Mouse (Mus musculus) megakaryocyte, embryonic 14.5 days (primary cell): Measurements from ENCODE around the gene Sdccag8. TPM values are rescaled to one million over a fixed set of nuclear protein-coding genes. Genes with fewer than 3 reads are reported as not detected.

Source experiments
- H3K27me3 ChIP-seq: replicated peaks from 2 replicates; pipeline ENCODE3; 2012; ENCODE audit warnings: inconsistent platforms
- H3K36me3 ChIP-seq: replicated peaks from 2 replicates; pipeline ENCODE3; 2012; ENCODE audit warnings: low read length, inconsistent platforms, mixed read lengths
- H3K4me1 ChIP-seq: 2 replicates; pipeline ENCODE4 v1.6.1; 2012; ENCODE audit warnings: inconsistent platforms
- H3K4me3 ChIP-seq: replicated peaks from 2 replicates; pipeline ENCODE3; 2012; ENCODE audit warnings: moderate library complexity, mild to moderate bottlenecking, inconsistent platforms
- H3K9me3 ChIP-seq: 2 replicates; pipeline ENCODE4 v1.6.1; 2012; ENCODE audit warnings: inconsistent platforms
- FLI1 ChIP-seq: IDR thresholded peaks from 2 replicates; pipeline ENCODE4 v1.6.1; 2012; ENCODE audit warnings: low read length, inconsistent platforms, mixed read lengths
- GATA1 ChIP-seq: IDR thresholded peaks from 3 replicates; pipeline ENCODE4 v1.6.1; 2012; ENCODE audit warnings: mixed read lengths, low read length, inconsistent platforms, borderline replicate concordance
- polyA plus RNA-seq: library from polyadenylated mRNA; stranded (reverse); fragments of >175 nt; gene quantifications from 2 replicates; pipeline ENCODE4 v1.2.3, GENCODE M21; 2012; ENCODE audit warnings: low replicate concordance; ENCODE audit not compliant: insufficient read depth

Gene Sdccag8
- polyA plus RNA-seq, 1 experiment: 3.0 TPM

DNA sequence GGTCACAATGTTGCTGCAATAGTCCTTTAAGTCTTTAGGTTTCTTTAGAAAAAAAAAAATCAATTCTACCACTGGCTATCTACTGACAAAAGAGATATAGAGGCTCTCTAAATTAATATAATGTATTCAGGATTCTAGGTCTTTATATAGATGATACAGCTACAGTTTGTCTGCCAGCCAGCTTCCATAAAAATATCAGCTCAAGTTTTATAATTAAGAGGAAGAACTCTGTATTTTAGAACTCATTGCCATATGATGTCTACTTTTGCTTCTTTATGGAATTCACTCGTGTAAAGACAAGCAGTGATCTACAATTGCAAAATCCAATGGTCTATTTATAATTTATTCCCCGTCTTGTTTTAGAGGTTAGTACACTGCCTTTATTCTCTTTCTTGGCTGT is 254.7 kb downstream of the Sdccag8 start:
- H3K36me3 ChIP-seq: peaks cover 32% of the 10 kb centered on the region
- TF ChIP-seq GATA1: no peak
- TF ChIP-seq FLI1: no peak
- no peak overlapping the region for H3K4me3 ChIP-seq
- no peaks in the 10 kb centered on the region for H3K9me3 ChIP-seq
- no peaks in the 10 kb centered on the region for H3K27me3 ChIP-seq
- 0 out of 2 replicates have a peak, but pooled peaks cover 4% of the 10 kb centered on the region for H3K4me1 ChIP-seq

Other genes starting within 250 kb of the Sdccag8 start
- 1.7 and 3.1 TPM in 2 replicates for gene Cep170, start 593 bp upstream of the Sdccag8 start, polyA plus RNA-seq